ENCODE assay signal across 8 mouse cellular contexts in the genomic region with DNA sequence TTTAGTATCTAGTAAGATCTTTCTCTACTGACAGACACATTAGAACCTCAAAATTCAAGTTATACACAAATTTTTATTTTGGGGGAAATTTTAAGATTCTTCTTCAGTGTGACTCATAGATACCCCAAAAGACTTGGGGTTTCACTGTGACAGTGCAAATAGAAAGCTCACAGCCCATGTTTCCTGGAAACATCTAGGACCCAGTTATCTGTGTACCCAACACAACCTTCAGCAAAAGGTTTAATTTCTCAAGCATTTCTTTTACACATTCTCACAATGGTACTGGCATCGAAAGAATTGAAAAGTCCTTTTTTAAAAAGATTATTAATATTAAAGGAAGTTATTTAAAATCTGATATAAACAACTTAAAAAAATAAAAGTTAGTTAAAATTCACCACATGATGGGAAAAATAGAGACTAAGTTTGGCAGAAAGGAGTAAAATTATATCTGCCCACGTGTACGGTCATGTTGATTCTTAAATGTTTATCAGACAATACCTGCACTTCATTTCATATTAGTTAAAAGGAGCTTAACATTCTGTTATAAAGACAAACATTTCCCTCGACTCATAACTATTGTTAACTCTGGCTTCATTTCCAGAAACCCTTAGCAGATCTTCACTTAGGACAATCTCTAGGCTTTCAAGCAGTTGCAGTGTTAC. TPM values are rescaled to one million over a fixed set of nuclear protein-coding genes. Genes with fewer than 3 reads are reported as not detected.
DNase-seq lines count a peak whose midpoint lies in the region; ATAC-seq and TF ChIP-seq lines count a peak whose summit lies in the region.

No protein-coding gene starts in this region.

- no peak for ATAC-seq in hindbrain, embryonic 16.5 days
- no peak for ATAC-seq in midbrain, embryonic 16.5 days

- TF ChIP-seq CTCF in left cerebral cortex, adult 2 months (IDR thresholded peaks at IDR 0.05): no peak

- no peaks in the 10 kb centered on the region for H3K36me3 ChIP-seq in hindbrain, embryonic 16.5 days (ENCODE audit: control insufficient read depth, insufficient read depth, low read length)
- H3K36me3 ChIP-seq in midbrain, embryonic 16.5 days (ENCODE audit: control insufficient read depth, insufficient read depth, low read length): no peaks in the 10 kb centered on the region

- no peak for DNase-seq in left cerebral cortex, adult 2 months (ENCODE audit: extremely low spot score in 1 of 2, low spot score in 2 of 2)
- DNase-seq in left cerebral cortex, adult 8-10 months (ENCODE audit: low spot score in 2 of 2): no peak
- DNase-seq in c-Kit-positive CD71-positive TER-119-positive erythroid progenitor cells, embryonic 14.5 days (ENCODE audit: low spot score): peak; percentile 27
- DNase-seq in left cerebral cortex, adult 9 months (ENCODE audit: low spot score in 2 of 2): no peak
- DNase-seq in gastrocnemius, postnatal 10 days: no peak
- DNase-seq in gastrocnemius, postnatal 25 days: no peak

- peak overlapping the region; percentile 81 for H3K4me2 ChIP-seq in hindbrain, embryonic 16.5 days (ENCODE audit: low read length)
- H3K4me2 ChIP-seq in midbrain, embryonic 16.5 days (ENCODE audit: low read length): peak overlapping the region; percentile 79

- no peaks in the 10 kb centered on the region for H3K9me3 ChIP-seq in hindbrain, embryonic 16.5 days (ENCODE audit: control insufficient read depth, low read length)
- no peaks in the 10 kb centered on the region for H3K9me3 ChIP-seq in midbrain, embryonic 16.5 days (replicated peaks; ENCODE audit: control insufficient read depth, low read length, poor library complexity, severe bottlenecking)

- no peaks in the 10 kb centered on the region for H3K27me3 ChIP-seq in hindbrain, embryonic 16.5 days (replicated peaks; ENCODE audit: control insufficient read depth, insufficient read depth, low read length)
- no peaks in the 10 kb centered on the region for H3K27me3 ChIP-seq in midbrain, embryonic 16.5 days (ENCODE audit: control insufficient read depth, insufficient read depth, low read depth, low read length)

- H3K9ac ChIP-seq in hindbrain, embryonic 16.5 days (ENCODE audit: low read depth, low read length): peak overlapping the region; percentile 80
- peak overlapping the region; percentile 83 for H3K9ac ChIP-seq in midbrain, embryonic 16.5 days (ENCODE audit: low read depth, low read length)

- peak overlapping the region; percentile 82 for H3K27ac ChIP-seq in left cerebral cortex, adult 2 months
- no peak overlapping the region for H3K27ac ChIP-seq in hindbrain, embryonic 16.5 days (ENCODE audit: low read depth, low read length)
- no peak overlapping the region for H3K27ac ChIP-seq in midbrain, embryonic 16.5 days (ENCODE audit: low read length)

- H3K4me3 ChIP-seq in left cerebral cortex, adult 2 months: peak overlapping the region; percentile 77
- peak overlapping the region; percentile 86 for H3K4me3 ChIP-seq in hindbrain, embryonic 16.5 days (ENCODE audit: low read length)
- H3K4me3 ChIP-seq in midbrain, embryonic 16.5 days (ENCODE audit: low read depth, low read length): peak overlapping the region; percentile 79

- intact Hi-C loops in left cerebral cortex, adult 2 months (cut with DNase I): loop anchor here (5.0 kb wide), 1 partner anchor 123 kb away; no protein-coding TSS in a partner anchor

- WGBS in hindbrain, embryonic 16.5 days: 34% methylated on average over 4 of the region's 4 CpGs
- 27% methylated on average over 4 of the region's 4 CpGs for WGBS in midbrain, embryonic 16.5 days

- peaks cover 10% of the 10 kb centered on the region for H3K4me1 ChIP-seq in hindbrain, embryonic 16.5 days (ENCODE audit: control insufficient read depth, insufficient read depth, low read depth, low read length)
- peaks cover 15% of the 10 kb centered on the region for H3K4me1 ChIP-seq in midbrain, embryonic 16.5 days (ENCODE audit: control insufficient read depth, insufficient read depth, low read length)

RNA-seq across cellular contexts. Expression of gene D16Ertd472e, which starts 1.2 kb away (rescaled TPM):
- total RNA-seq in left cerebral cortex, adult 2 months (2021): 1 to 10 TPM; 7.6 to 8.4 TPM
- total RNA-seq in left cerebral cortex, adult 8-10 months (2022): 10 to 100 TPM in 2 of 4 experiments, 1 to 10 TPM in 2; 8.8 to 10.7 (median 10.2) TPM
- 5.5 and 7.0 TPM in 2 replicates for polyA plus RNA-seq in hindbrain, embryonic 16.5 days (2015; fragmentation: Nextera tagmentation; extraction: Ambion mirVana)
- polyA plus RNA-seq in midbrain, embryonic 16.5 days (2015; fragmentation: Nextera tagmentation; extraction: Ambion mirVana): 6.5 and 8.4 TPM in 2 replicates
- total RNA-seq in gastrocnemius, postnatal 10 days (2021): 1 to 10 TPM; 5.7 to 7.3 TPM
- 1 to 10 TPM; 3.4 to 4.1 TPM for total RNA-seq in gastrocnemius, postnatal 25 days (2021)
